Mouse (Mus musculus): ENCODE data around the gene Ddx11. TPM values are rescaled to one million over a fixed set of nuclear protein-coding genes. Genes with fewer than 3 reads are reported as not detected.

Ddx11 gene
- 29.4 and 38.2 TPM in 2 replicates for polyA plus RNA-seq (2011; ENCODE audit: insufficient read depth, insufficient read length, low read depth, missing spikeins)

DNA sequence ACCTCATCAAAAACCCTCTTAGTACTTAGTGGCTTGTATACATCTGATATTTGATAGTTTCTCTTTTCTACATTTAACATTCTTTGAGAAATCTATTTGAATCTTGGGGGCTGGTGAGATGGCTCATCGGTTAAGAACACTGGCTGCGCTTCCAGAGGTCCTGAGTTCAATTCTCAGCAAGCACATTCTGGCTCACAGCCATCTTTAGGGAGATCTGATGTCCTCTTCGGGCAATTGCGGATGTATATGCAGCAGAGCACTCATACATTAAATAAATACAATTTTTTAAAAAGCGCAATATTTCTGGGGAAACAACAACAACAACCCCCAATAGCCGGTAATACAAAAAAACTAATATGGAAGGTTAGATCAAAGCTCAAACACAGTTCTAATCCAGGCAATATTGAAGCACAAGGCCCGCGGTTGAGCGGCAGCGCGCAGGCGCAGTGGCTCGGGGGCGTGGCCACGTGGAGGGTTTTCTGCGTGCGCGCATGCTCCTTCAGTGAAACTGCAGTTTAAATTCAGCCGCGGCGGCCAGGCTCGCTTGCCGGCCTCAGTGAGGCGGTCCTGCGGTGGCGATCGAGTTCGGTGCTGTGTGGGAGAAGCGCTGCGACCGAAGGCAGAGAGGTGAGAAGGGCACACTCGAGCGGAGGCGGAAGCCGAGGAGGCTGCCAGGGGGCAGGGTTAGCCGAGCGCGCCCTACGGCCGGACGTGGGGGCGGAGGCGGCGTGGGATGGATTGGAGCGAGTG is at the start of gene Ddx11:
Ddx11 (plus strand) TSS at position 455 of the 750 bp plus-strand sequence.
- Histone ChIP-seq H3K27me3 (ENCODE audit: control insufficient read depth, insufficient read depth, low read length, poor library complexity, severe bottlenecking) (no peaks in the 10 kb centered on the region), H3K36me3 (ENCODE audit: control insufficient read depth, insufficient read depth, low read length, poor library complexity, severe bottlenecking) (peaks cover 18% of the 10 kb centered on the region), H3K9ac (ENCODE audit: low read depth, poor library complexity, severe bottlenecking) (peak within 1 kb of the TSS; percentile 38), H3K4me1 (ENCODE audit: control insufficient read depth, insufficient read depth, low read length) (peaks cover 3% of the 10 kb centered on the region), H3K9me3 (replicated peaks; ENCODE audit: control insufficient read depth, insufficient read depth, low read length, poor library complexity, severe bottlenecking) (no peaks in the 10 kb centered on the region), H3K27ac (ENCODE audit: insufficient read depth, low read length) (peak within 1 kb of the TSS; percentile 10; the same call in 1 of the 2 replicates), H3K4me3 (ENCODE audit: low read depth, low read length) (peak within 1 kb of the TSS; percentile 61)
- TF ChIP-seq POLR2A (IDR thresholded peaks at IDR 0.05; ENCODE audit: insufficient read depth, low read length) (peak; percentile 99), CTCF (IDR thresholded peaks at IDR 0.05; ENCODE audit: low read depth, low read length) (no peak), EP300 (IDR thresholded peaks at IDR 0.05; ENCODE audit: insufficient read depth, low read depth, low read length) (0 out of 2 replicates have a peak, but pooled peaks have one; percentile 10)

DNA sequence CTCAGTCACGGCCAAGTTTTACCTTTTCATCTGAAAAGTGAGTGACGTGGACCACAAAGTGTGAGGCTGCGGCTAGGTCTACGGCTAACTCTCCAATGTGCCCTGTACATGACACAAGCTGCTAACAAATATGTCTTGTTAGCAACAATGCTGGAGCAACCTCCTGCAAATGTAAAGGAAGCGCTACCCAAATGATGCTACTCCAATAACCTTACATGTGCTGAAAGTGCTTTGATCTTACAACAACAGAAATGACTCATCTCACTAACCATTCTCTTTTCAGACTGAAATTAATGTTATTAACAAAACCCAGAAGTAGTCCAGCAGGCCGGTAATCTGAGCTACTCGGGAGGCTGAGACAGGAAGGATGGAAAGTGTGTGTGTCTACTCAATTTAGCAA is 49.3 kb upstream of the Ddx11 start:
- no peak for TF ChIP-seq CTCF (IDR thresholded peaks at IDR 0.05; ENCODE audit: low read depth, low read length)
- no peak overlapping the region for H3K9ac ChIP-seq (ENCODE audit: low read depth, poor library complexity, severe bottlenecking)
- no peak overlapping the region for H3K27ac ChIP-seq (ENCODE audit: insufficient read depth, low read length)
- no peaks in the 10 kb centered on the region; the same call in 1 of the 2 replicates for H3K36me3 ChIP-seq (ENCODE audit: control insufficient read depth, insufficient read depth, low read length, poor library complexity, severe bottlenecking)
- peaks cover 3% of the 10 kb centered on the region; the same call in 1 of the 2 replicates for H3K27me3 ChIP-seq (ENCODE audit: control insufficient read depth, insufficient read depth, low read length, poor library complexity, severe bottlenecking)
- H3K9me3 ChIP-seq (replicated peaks; ENCODE audit: control insufficient read depth, insufficient read depth, low read length, poor library complexity, severe bottlenecking), result no peaks in the 10 kb centered on the region
- H3K4me1 ChIP-seq (ENCODE audit: control insufficient read depth, insufficient read depth, low read length), result no peaks in the 10 kb centered on the region
- no peak overlapping the region for H3K4me3 ChIP-seq (ENCODE audit: low read depth, low read length)

DNA sequence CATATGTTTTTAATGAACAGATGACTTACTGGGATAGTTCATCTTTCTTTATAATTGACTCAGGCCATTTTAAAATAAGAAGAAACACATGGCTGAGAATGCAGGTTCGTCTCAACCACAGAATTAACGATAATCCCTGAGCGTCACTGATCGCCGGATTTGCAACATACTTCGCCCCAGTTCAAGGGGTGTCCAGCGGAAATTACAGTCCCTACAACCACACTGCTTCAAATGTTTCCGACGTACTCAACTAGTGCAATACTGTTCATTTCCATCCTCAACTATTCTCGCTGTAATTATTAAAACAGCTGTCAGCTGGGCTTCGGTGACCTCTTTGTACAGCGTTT is 47.5 kb upstream of the Ddx11 start:
- TF ChIP-seq EP300 (IDR thresholded peaks at IDR 0.05; ENCODE audit: insufficient read depth, low read depth, low read length) (no peak), POLR2A (IDR thresholded peaks at IDR 0.05; ENCODE audit: insufficient read depth, low read length) (no peak), CTCF (IDR thresholded peaks at IDR 0.05; ENCODE audit: low read depth, low read length) (no peak)
- no peaks in the 10 kb centered on the region for H3K4me1 ChIP-seq (ENCODE audit: control insufficient read depth, insufficient read depth, low read length)
- H3K4me3 ChIP-seq (ENCODE audit: low read depth, low read length), result peak overlapping the region; percentile 85
- H3K9ac ChIP-seq (ENCODE audit: low read depth, poor library complexity, severe bottlenecking), result peak overlapping the region; percentile 96
- peaks cover 11% of the 10 kb centered on the region for H3K36me3 ChIP-seq (ENCODE audit: control insufficient read depth, insufficient read depth, low read length, poor library complexity, severe bottlenecking)
- H3K27me3 ChIP-seq (ENCODE audit: control insufficient read depth, insufficient read depth, low read length, poor library complexity, severe bottlenecking), result peaks cover 3% of the 10 kb centered on the region; the same call in 1 of the 2 replicates
- H3K27ac ChIP-seq (ENCODE audit: insufficient read depth, low read length), result no peak overlapping the region
- H3K9me3 ChIP-seq (replicated peaks; ENCODE audit: control insufficient read depth, insufficient read depth, low read length, poor library complexity, severe bottlenecking), result no peaks in the 10 kb centered on the region

DNA sequence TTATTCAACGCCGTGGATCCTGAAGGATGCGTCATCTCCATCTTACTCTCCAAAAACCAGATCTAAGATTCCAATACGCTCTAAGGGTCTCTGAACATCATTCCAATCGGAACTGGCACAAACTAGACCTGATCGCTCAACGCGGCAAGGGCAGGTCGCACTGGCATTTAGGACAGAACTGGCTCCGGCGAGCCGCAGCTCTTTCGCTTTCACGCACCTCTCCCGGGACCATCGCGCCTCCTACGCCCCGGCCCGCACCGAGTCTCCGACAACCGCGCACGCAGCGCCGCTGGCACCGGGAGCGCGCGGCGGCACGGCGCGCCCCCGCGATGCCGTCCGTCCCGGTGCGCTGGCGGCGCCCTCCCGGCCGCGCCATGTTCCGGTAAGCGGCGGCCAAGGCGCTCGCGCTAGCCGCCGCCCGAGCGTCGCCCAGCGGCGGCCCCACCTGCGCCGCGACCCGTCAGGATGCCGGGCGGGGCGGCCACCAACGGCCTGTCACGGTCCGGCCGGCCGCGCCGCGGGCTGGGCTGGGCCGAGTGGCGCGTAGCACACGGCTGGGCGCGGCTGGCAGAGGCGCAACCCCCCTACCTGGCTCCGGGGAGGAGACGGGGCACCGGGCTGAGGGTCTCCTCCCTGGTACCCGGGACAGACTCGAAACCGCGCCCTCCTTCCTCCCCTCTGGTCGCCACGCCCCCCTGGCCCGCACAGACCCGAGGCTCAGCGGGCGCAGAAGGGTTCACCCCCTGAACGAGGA is 47.0 kb upstream of the Ddx11 start:
- H3K4me1 ChIP-seq (ENCODE audit: control insufficient read depth, insufficient read depth, low read length), result no peaks in the 10 kb centered on the region
- H3K27ac ChIP-seq (ENCODE audit: insufficient read depth, low read length), result 0 out of 2 replicates have a peak overlapping the region, but pooled peaks have one; percentile 20
- H3K9me3 ChIP-seq (replicated peaks; ENCODE audit: control insufficient read depth, insufficient read depth, low read length, poor library complexity, severe bottlenecking), result no peaks in the 10 kb centered on the region
- peaks cover 15% of the 10 kb centered on the region for H3K36me3 ChIP-seq (ENCODE audit: control insufficient read depth, insufficient read depth, low read length, poor library complexity, severe bottlenecking)
- peak overlapping the region; percentile 85 for H3K4me3 ChIP-seq (ENCODE audit: low read depth, low read length)
- H3K27me3 ChIP-seq (ENCODE audit: control insufficient read depth, insufficient read depth, low read length, poor library complexity, severe bottlenecking), result peaks cover 3% of the 10 kb centered on the region; the same call in 1 of the 2 replicates
- peak overlapping the region; percentile 96 for H3K9ac ChIP-seq (ENCODE audit: low read depth, poor library complexity, severe bottlenecking)
- TF ChIP-seq EP300 (IDR thresholded peaks at IDR 0.05; ENCODE audit: insufficient read depth, low read depth, low read length), result no peak
- TF ChIP-seq CTCF (IDR thresholded peaks at IDR 0.05; ENCODE audit: low read depth, low read length), result no peak
- TF ChIP-seq POLR2A (IDR thresholded peaks at IDR 0.05; ENCODE audit: insufficient read depth, low read length), result no peak

DNA sequence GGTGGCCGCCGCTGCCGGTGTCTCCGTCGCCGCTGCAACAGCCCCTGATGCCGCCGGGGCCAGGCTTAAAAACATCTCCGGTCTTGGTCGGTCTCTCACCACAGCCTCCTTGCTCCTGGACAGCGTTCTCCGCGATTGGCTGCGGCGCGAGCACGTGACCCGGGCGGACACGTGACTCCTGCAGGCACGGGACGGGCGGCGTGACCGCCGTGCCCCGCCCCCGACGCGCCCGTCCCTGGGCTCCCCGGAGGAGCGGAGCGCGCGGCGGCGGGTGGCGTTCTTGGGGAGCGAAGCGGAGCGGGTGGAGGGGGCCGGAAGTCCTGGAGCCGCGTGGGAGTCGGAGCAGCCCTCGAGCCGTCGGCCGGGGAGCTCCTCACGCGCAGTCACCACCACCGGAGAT is 46.4 kb upstream of the Ddx11 start, which contains the start of gene Ankrd12:
Ankrd12 (minus strand) TSS at position 156 of the 400 bp plus-strand sequence.
- Histone ChIP-seq H3K27ac (ENCODE audit: insufficient read depth, low read length) (peak within 1 kb of the TSS; percentile 63), H3K4me1 (ENCODE audit: control insufficient read depth, insufficient read depth, low read length) (no peaks in the 10 kb centered on the region), H3K27me3 (ENCODE audit: control insufficient read depth, insufficient read depth, low read length, poor library complexity, severe bottlenecking) (peaks cover 3% of the 10 kb centered on the region; the same call in 1 of the 2 replicates), H3K4me3 (ENCODE audit: low read depth, low read length) (peak within 1 kb of the TSS; percentile 99), H3K36me3 (ENCODE audit: control insufficient read depth, insufficient read depth, low read length, poor library complexity, severe bottlenecking) (peaks cover 15% of the 10 kb centered on the region), H3K9me3 (replicated peaks; ENCODE audit: control insufficient read depth, insufficient read depth, low read length, poor library complexity, severe bottlenecking) (no peaks in the 10 kb centered on the region), H3K9ac (ENCODE audit: low read depth, poor library complexity, severe bottlenecking) (peak within 1 kb of the TSS; percentile 96)
- 0 out of 2 replicates have a peak, but pooled peaks have one; percentile 29 for TF ChIP-seq EP300 (IDR thresholded peaks at IDR 0.05; ENCODE audit: insufficient read depth, low read depth, low read length)
- no peak for TF ChIP-seq CTCF (IDR thresholded peaks at IDR 0.05; ENCODE audit: low read depth, low read length)
- TF ChIP-seq POLR2A (IDR thresholded peaks at IDR 0.05; ENCODE audit: insufficient read depth, low read length), result peak; percentile 33
